Mouse (Mus musculus) E14TG2a.4 (cell line): ENCODE data around the gene Sfxn5.

Source experiments
- H3K27me3 ChIP-seq: 2 replicates; pipeline ENCODE4 v1.6.1; 2014; ENCODE audit warnings: low read length, control low read depth; ENCODE audit not compliant: insufficient read depth
- H3K36me3 ChIP-seq: 2 replicates; pipeline ENCODE4 v1.6.1; 2014; ENCODE audit warnings: low read length, control low read depth; ENCODE audit not compliant: insufficient read depth
- H3K4me1 ChIP-seq: replicated peaks from 2 replicates; pipeline ENCODE4 v1.6.1; 2014; ENCODE audit warnings: low read depth, low read length, control low read depth
- H3K4me3 ChIP-seq: replicated peaks from 2 replicates; pipeline ENCODE4 v1.5.1; 2014; ENCODE audit warnings: mild to moderate bottlenecking, low read length
- H3K9me3 ChIP-seq: 2 replicates; pipeline ENCODE4 v1.6.1; 2014; ENCODE audit warnings: low read length, control low read depth
- CTCF ChIP-seq: conservative IDR thresholded peaks from 2 replicates; pipeline ENCODE4 v1.5.1; 2014; ENCODE audit warnings: low read length
- NANOG ChIP-seq: IDR thresholded peaks from 2 replicates; pipeline ENCODE4 v1.6.1; 2014; ENCODE audit warnings: borderline replicate concordance, low read length, mixed read lengths
- POU5F1 ChIP-seq: IDR thresholded peaks from 2 replicates; pipeline ENCODE4 v1.6.1; 2014; ENCODE audit warnings: low read length, borderline replicate concordance

Sfxn5 gene

DNA sequence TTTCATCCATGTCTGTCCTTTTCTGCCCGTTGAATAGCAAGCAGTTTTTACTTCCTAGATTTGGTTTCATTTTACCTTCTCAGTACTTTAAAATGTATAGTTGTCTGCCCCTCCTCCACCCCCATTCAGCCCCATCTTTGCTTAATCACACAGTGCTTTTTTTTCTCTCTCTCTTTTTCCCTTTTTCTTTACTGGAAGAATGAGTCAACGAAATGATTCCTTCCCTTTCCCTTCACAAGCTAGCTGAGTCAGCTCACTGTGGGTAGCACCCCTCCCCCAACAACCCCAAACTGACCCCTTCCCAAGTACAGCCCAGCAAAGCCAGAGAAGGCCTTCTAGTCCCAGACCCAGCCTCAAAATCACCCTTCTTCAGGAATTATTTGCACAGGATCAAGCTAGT is 8.1 kb downstream of the Sfxn5 start:
- no peaks in the 10 kb centered on the region for H3K9me3 ChIP-seq
- no peaks in the 10 kb centered on the region for H3K36me3 ChIP-seq
- H3K4me3 ChIP-seq, result no peak overlapping the region
- peaks cover 4% of the 10 kb centered on the region; the same call in 1 of the 2 replicates for H3K27me3 ChIP-seq
- peaks cover 13% of the 10 kb centered on the region for H3K4me1 ChIP-seq
- TF ChIP-seq CTCF (no peak), POU5F1 (no peak), NANOG (no peak)

DNA sequence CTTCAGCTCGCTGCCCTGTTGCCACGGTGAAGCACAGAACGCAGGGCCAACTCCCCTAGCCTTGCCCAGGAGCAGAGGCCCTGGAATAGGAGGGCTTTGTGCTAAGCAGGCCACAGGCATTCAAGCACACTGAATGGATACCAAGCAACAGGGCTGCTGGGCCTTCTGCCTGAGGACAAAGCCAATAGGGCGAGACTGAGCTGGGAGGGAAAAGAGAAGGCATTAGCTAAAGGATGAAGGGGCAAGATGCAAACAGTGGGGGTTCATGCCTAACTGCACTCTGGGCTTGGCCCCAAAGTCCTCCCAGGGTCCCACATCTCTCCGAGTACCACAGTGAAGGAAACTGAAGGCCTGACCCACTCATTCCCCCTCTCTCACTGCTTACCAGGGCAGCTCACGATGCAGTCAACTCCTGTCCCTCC is 12.8 kb downstream of the Sfxn5 start:
- H3K4me1 ChIP-seq, result peaks cover 14% of the 10 kb centered on the region
- H3K4me3 ChIP-seq, result no peak overlapping the region
- H3K27me3 ChIP-seq, result no peaks in the 10 kb centered on the region
- H3K36me3 ChIP-seq, result peaks cover 4% of the 10 kb centered on the region; the same call in 1 of the 2 replicates
- TF ChIP-seq CTCF, result no peak
- TF ChIP-seq POU5F1, result no peak
- TF ChIP-seq NANOG, result no peak
- no peaks in the 10 kb centered on the region for H3K9me3 ChIP-seq

DNA sequence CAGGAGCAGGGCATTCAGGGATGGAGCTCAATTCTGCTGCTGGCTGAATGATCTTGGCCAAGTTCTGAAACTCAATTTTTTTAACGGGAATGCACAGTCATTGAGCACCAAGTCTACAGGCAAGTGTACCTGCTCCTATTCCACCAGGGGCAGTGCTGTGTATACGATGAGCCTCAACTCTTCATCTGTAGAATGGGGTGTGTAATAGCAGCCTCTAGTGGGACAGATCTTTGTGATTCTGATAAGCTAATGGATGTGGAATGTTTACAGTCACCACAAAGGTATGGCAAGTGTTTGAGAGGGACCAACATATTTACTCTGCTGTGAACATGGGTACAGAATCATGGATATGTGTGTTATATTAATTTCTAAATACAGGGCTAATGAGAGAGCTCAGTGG is 17.0 kb downstream of the Sfxn5 start:
- peaks cover 4% of the 10 kb centered on the region; the same call in 1 of the 2 replicates for H3K36me3 ChIP-seq
- peaks cover 7% of the 10 kb centered on the region; the same call in 1 of the 2 replicates for H3K4me1 ChIP-seq
- TF ChIP-seq NANOG (no peak), CTCF (no peak; the same call in 1 of the 2 replicates), POU5F1 (no peak)
- no peak overlapping the region for H3K4me3 ChIP-seq
- H3K27me3 ChIP-seq, result no peaks in the 10 kb centered on the region; the same call in 1 of the 2 replicates
- no peaks in the 10 kb centered on the region for H3K9me3 ChIP-seq

DNA sequence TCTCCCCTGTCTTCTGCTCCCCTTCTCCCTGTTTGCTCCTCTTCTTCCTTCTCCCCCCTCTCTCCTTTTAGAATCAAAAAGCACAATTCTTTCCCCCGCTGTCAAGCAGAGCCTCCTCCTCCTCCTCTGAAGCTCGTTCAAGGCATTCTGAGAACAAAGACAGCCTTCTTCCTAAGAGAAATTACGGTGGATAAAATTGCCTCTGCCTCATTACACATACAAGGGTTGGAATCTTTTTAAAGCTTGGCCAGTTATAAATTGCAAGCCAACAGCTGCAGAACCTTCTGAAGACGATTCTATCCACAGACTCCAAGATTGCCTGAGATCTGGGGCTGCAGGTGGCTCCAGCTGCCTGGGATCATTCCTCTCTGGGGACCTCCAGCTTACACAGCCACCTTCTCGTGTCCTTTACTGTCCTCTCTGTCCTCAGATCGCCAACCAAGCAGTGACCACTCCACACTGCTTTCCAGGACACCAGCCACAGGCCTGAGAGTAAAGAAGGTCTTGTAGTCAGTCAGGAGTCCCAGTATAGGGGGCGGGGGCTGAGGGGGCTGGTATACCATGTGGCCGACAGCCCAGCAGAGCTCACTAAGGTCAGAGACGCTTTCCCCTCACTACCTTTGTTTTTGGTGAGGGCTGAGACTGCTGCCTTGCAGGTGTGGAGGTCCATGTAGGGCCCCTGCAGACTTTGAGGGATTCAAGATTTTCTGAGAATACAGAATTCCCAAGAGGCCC is 19.0 kb downstream of the Sfxn5 start:
- no peak for TF ChIP-seq CTCF
- no peak for TF ChIP-seq POU5F1
- TF ChIP-seq NANOG, result no peak
- no peaks in the 10 kb centered on the region for H3K9me3 ChIP-seq
- no peaks in the 10 kb centered on the region for H3K4me1 ChIP-seq
- no peaks in the 10 kb centered on the region; the same call in 1 of the 2 replicates for H3K27me3 ChIP-seq
- no peak overlapping the region for H3K4me3 ChIP-seq
- peaks cover 4% of the 10 kb centered on the region; the same call in 1 of the 2 replicates for H3K36me3 ChIP-seq

DNA sequence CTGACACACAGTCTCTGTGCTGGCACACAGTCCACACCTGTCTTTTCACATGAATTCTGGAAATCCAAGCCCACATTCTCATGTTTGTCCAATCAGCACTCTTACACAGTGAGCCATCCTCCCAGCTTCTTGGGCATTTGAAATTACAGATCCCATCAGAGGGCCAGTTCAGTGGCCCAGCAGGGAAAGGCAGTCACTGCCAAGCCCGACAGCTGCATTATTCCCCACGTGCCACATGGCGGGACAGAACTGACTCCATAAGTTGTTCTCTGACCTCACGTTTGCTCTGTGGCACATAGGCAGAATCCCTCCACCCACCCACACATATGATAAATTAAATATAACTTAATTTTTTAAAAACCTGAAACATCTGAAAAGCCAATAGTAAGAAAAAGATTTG is 25.3 kb downstream of the Sfxn5 start:
- TF ChIP-seq NANOG, result no peak
- no peak for TF ChIP-seq CTCF
- no peak for TF ChIP-seq POU5F1
- no peaks in the 10 kb centered on the region for H3K27me3 ChIP-seq
- H3K36me3 ChIP-seq, result no peaks in the 10 kb centered on the region
- H3K4me1 ChIP-seq, result no peaks in the 10 kb centered on the region
- H3K9me3 ChIP-seq, result no peaks in the 10 kb centered on the region
- no peak overlapping the region for H3K4me3 ChIP-seq

DNA sequence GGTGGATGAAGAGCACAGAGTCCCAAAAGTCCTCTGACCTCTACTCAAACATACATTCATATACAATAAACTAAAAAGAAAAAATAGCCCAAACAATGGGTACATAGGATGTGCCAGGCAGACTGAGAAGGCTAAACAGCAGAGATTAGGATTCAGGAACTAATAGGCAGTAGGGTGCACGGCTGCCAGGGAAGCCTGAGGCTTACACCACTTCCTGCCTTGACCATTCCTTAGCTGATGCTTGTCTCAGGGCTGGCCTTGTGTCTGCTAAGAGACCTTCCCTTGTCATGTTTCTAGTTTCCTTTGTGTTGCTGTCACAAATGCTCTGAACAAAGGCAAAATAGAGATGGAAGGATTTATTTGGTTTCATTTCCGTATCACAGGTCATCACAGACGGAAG is 26.8 kb downstream of the Sfxn5 start:
- Histone ChIP-seq H3K9me3 (no peaks in the 10 kb centered on the region), H3K36me3 (no peaks in the 10 kb centered on the region), H3K4me3 (no peak overlapping the region), H3K4me1 (no peaks in the 10 kb centered on the region), H3K27me3 (no peaks in the 10 kb centered on the region)
- TF ChIP-seq POU5F1 (no peak), NANOG (no peak), CTCF (no peak)

DNA sequence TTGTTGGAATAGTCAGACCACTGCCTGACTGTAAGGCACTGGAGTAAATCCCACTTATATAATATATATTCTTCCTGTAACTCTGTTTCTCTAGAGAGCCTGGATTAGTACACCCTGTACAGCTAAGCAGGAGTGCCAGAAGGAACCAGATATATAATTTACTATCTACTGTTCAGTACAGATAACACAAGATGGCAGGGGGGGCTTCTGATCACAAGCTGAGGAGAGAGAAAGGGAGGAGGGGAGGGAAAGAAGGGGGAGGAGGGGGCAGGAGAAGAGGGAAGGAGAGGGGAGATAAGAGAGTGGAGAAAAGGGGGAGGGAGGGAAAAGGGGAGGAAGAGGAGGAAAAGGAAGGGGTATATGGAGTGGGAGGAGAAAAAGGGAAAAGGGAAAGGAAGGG is 27.4 kb downstream of the Sfxn5 start:
- Histone ChIP-seq H3K27me3 (no peaks in the 10 kb centered on the region), H3K4me3 (no peak overlapping the region), H3K9me3 (no peaks in the 10 kb centered on the region), H3K36me3 (no peaks in the 10 kb centered on the region), H3K4me1 (no peaks in the 10 kb centered on the region)
- TF ChIP-seq POU5F1 (no peak), NANOG (no peak), CTCF (no peak)

DNA sequence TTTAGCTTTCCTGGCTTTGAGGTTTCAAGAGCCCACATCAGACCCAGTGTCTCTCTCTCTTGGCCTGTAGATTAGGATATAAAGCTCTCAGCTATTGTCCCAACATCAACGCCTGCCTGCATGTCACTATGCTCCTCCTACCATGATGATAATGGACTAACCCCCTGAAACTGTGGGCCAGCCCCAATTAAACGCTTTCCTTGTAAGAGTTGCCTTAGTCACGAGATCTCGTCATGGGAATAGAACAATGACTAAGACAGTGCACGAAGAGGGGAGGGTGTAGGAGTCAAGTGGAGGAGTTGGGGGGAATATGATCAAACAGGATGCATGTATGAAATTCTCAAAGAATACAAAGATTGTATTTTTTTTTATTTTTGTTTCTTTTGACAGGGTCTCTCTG is 28.3 kb downstream of the Sfxn5 start:
- H3K27me3 ChIP-seq, result no peaks in the 10 kb centered on the region
- no peaks in the 10 kb centered on the region for H3K9me3 ChIP-seq
- no peaks in the 10 kb centered on the region for H3K36me3 ChIP-seq
- no peak for TF ChIP-seq NANOG
- TF ChIP-seq CTCF, result no peak
- TF ChIP-seq POU5F1, result no peak
- no peak overlapping the region for H3K4me3 ChIP-seq
- no peaks in the 10 kb centered on the region for H3K4me1 ChIP-seq
